Mouse (Mus musculus) common myeloid progenitor, adult 5-6 weeks (primary cell): ENCODE measurements around the gene Rhot2. TPM values are rescaled to one million over a fixed set of nuclear protein-coding genes. Genes with fewer than 3 reads are reported as not detected.

Source experiments
- ATAC-seq: replicated peaks from 2 replicates; pipeline ENCODE4 v1.8.0; 2016; ENCODE audit warnings: low read depth, mild to moderate bottlenecking, moderate TSS enrichment, inconsistent platforms; ENCODE audit not compliant: poor library complexity, severe bottlenecking
- total RNA-seq: library from RNA; stranded (forward); fragments of 200-1000, 187-1606 nt; gene quantifications from 2 replicates; pipeline ENCODE4 v1.2.3, GENCODE M21; 2017

The Rhot2 gene
- total RNA-seq: 23.7 and 29.7 TPM in 2 replicates

GRCm38 (mm10) chr17:25844396-25844901 is at the start of gene Rhot2:
Gene Rhot2, minus strand, starts transcription at chr17:25844851.
- peak; percentile 98 for ATAC-seq

GRCm38 (mm10) chr17:25893975-25894617 is 49.4 kb upstream of the Rhot2 start:
- peak; percentile 95 for ATAC-seq

GRCm38 (mm10) chr17:25888837-25889236 is 44.2 kb upstream of the Rhot2 start:
- no peak for ATAC-seq

- ATAC-seq: no peak
Observed at GRCm38 (mm10) chr17:25887467-25887866, 42.8 kb upstream of the Rhot2 start.

- ATAC-seq: no peak
Observed at GRCm38 (mm10) chr17:25886806-25887205, 42.2 kb upstream of the Rhot2 start.

GRCm38 (mm10) chr17:25885636-25886035 is 41.0 kb upstream of the Rhot2 start:
- ATAC-seq: peak; percentile 84

- ATAC-seq: no peak
Observed at GRCm38 (mm10) chr17:25883824-25884223, 39.2 kb upstream of the Rhot2 start.

- ATAC-seq: no peak
Observed at GRCm38 (mm10) chr17:25883268-25883667, 38.6 kb upstream of the Rhot2 start.

GRCm38 (mm10) chr17:25882306-25882705 is 37.7 kb upstream of the Rhot2 start:
- ATAC-seq: no peak

GRCm38 (mm10) chr17:25881691-25882090 is 37.0 kb upstream of the Rhot2 start:
- ATAC-seq: no peak

- no peak for ATAC-seq
Observed at GRCm38 (mm10) chr17:25880913-25881641, 36.4 kb upstream of the Rhot2 start.

- no peak for ATAC-seq
Observed at GRCm38 (mm10) chr17:25880196-25880910, 35.7 kb upstream of the Rhot2 start, which contains the start of gene Wfikkn1. Gene Wfikkn1, minus strand, starts transcription at chr17:25880858.

GRCm38 (mm10) chr17:25879750-25880149 is 35.1 kb upstream of the Rhot2 start:
- no peak for ATAC-seq

- ATAC-seq: no peak
Observed at GRCm38 (mm10) chr17:25879261-25879660, 34.6 kb upstream of the Rhot2 start.

- ATAC-seq: no peak
Observed at GRCm38 (mm10) chr17:25878611-25879180, 34.0 kb upstream of the Rhot2 start.

- ATAC-seq: no peak
Observed at GRCm38 (mm10) chr17:25877741-25878610, 33.3 kb upstream of the Rhot2 start.

GRCm38 (mm10) chr17:25877025-25877424 is 32.4 kb upstream of the Rhot2 start:
- ATAC-seq: no peak

GRCm38 (mm10) chr17:25876347-25876915 is 31.8 kb upstream of the Rhot2 start:
- no peak for ATAC-seq
